Mouse (Mus musculus): Measurements from ENCODE around the gene Tbc1d8. TPM values are rescaled to one million over a fixed set of nuclear protein-coding genes. Genes with fewer than 3 reads are reported as not detected.
A peak's percentile ranks its signal among the peaks of the same experiment; 100 is the strongest.

The Tbc1d8 gene
- total and polyA plus RNA-seq, 2 experiments from 2014 or later = 7.7 to 19.3 TPM

DNA sequence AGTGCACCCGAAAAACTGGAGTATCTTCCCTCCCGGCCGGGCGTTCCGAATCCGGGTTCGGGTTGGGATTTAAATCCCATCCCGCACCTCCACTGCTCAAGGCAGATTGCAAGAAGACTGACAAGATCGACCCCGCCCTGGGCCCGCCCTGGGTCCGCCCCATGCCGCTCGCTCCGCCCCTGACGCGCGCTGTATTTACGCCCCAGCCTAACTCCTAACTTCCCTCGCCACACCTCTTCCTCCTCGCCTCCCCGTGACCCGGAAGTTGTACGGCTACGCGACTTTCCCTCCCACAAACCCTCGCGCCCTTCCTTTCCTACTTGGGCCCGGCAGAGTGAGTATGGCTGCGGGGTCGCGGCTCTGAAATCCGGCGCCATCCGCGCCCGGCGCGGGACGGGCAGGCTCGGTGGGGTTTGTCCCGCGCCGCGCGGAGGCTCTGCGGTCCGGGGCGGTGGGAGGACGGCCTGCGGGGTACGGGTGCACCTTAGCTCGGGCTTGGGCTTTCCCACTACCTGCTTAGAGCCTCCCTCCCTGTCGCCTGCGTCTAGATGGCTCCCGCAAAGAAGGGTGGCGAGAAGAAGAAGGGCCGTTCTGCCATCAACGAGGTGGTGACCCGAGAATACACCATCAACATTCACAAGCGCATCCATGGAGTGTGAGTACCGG, 110.8 kb downstream of the Tbc1d8 start, which contains the start of gene Rpl31:
Gene Rpl31, plus strand, starts transcription at position 242 of the 666 bp plus-strand sequence.
- Histone ChIP-seq H3K4me2 (ENCODE audit: low read depth) (peak within 1 kb of the TSS; percentile 72), H3K27me3 (ENCODE audit: insufficient read depth, low read length) (no peaks in the 10 kb centered on the region), H3K27ac (ENCODE audit: low read depth, low read length) (peak within 1 kb of the TSS; percentile 91), H3K4me1 (ENCODE audit: insufficient read depth) (0 out of 2 replicates have a peak, but pooled peaks cover 4% of the 10 kb centered on the region), H3K9ac (peak within 1 kb of the TSS; percentile 96), H3K36me3 (ENCODE audit: insufficient read depth) (peaks cover 27% of the 10 kb centered on the region), H3K9me3 (ENCODE audit: low read length) (no peaks in the 10 kb centered on the region), H3K4me3 (ENCODE audit: low read depth, low read length) (peak within 1 kb of the TSS; percentile 76)
- ATAC-seq (peak; percentile 99), DNase-seq (peak; percentile 97)
- 1% methylated on average over 62 of the region's 62 CpGs for WGBS
- no peak for TF ChIP-seq CTCF (IDR thresholded peaks at IDR 0.05; ENCODE audit: low read depth)

- Histone ChIP-seq H3K4me2 (ENCODE audit: low read depth) (peak overlapping the region; percentile 72), H3K27ac (ENCODE audit: low read depth, low read length) (peak overlapping the region; percentile 91), H3K36me3 (ENCODE audit: insufficient read depth) (peaks cover 20% of the 10 kb centered on the region), H3K27me3 (ENCODE audit: insufficient read depth, low read length) (no peaks in the 10 kb centered on the region), H3K4me1 (ENCODE audit: insufficient read depth) (0 out of 2 replicates have a peak, but pooled peaks cover 4% of the 10 kb centered on the region), H3K4me3 (ENCODE audit: low read depth, low read length) (peak overlapping the region; percentile 76), H3K9ac (peak overlapping the region; percentile 96), H3K9me3 (ENCODE audit: low read length) (no peaks in the 10 kb centered on the region)
- peak; percentile 5 for ATAC-seq
- 20% methylated on average over 6 of the region's 6 CpGs for WGBS
- no peak for DNase-seq
- no peak for TF ChIP-seq CTCF (IDR thresholded peaks at IDR 0.05; ENCODE audit: low read depth)
Observed at GRCm38 (mm10) chr1:39367045-39367444, 111.5 kb downstream of the Tbc1d8 start.

- TF ChIP-seq CTCF (IDR thresholded peaks at IDR 0.05; ENCODE audit: low read depth) = no peak
- no peaks in the 10 kb centered on the region for H3K27me3 ChIP-seq (ENCODE audit: insufficient read depth, low read length)
- H3K36me3 ChIP-seq (ENCODE audit: insufficient read depth) = peaks cover 8% of the 10 kb centered on the region
- no peak for ATAC-seq
- H3K4me2 ChIP-seq (ENCODE audit: low read depth) = no peak overlapping the region
- H3K9ac ChIP-seq = no peak overlapping the region
- H3K9me3 ChIP-seq (ENCODE audit: low read length) = no peaks in the 10 kb centered on the region
- DNase-seq = no peak
- H3K27ac ChIP-seq (ENCODE audit: low read depth, low read length) = no peak overlapping the region
- 0 out of 2 replicates have a peak, but pooled peaks cover 4% of the 10 kb centered on the region for H3K4me1 ChIP-seq (ENCODE audit: insufficient read depth)
- WGBS = 78% methylated on average over 1 of the region's 1 CpGs
- H3K4me3 ChIP-seq (ENCODE audit: low read depth, low read length) = no peak overlapping the region
Observed at GRCm38 (mm10) chr1:39365562-39365961, 113.0 kb downstream of the Tbc1d8 start.

DNA sequence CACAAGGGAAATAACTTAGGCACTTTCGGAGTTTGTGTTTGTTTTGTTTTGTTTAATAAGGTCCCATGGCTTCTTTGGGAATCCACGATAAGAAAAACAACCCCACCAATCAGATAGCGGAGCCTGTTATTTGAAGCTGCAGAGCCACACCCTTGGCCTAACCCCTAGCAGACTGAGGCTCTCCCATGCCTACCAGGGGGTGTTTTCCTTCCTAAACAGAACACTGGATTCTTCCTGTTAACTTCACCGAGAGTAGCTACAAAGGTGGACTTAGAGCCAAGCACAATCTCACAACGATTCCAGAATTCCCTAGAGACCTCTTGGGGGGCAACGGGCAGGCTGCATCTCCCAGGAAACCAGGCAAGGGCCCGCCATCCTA, 116.1 kb downstream of the Tbc1d8 start:
- H3K4me2 ChIP-seq (ENCODE audit: low read depth) = no peak overlapping the region
- H3K27me3 ChIP-seq (ENCODE audit: insufficient read depth, low read length) = no peaks in the 10 kb centered on the region
- no peaks in the 10 kb centered on the region for H3K9me3 ChIP-seq (ENCODE audit: low read length)
- no peak overlapping the region for H3K4me3 ChIP-seq (ENCODE audit: low read depth, low read length)
- WGBS = 64% methylated on average over 7 of the region's 7 CpGs
- H3K27ac ChIP-seq (ENCODE audit: low read depth, low read length) = no peak overlapping the region
- no peak for TF ChIP-seq CTCF (IDR thresholded peaks at IDR 0.05; ENCODE audit: low read depth)
- 0 out of 2 replicates have a peak, but pooled peaks cover 4% of the 10 kb centered on the region for H3K4me1 ChIP-seq (ENCODE audit: insufficient read depth)
- no peaks in the 10 kb centered on the region for H3K36me3 ChIP-seq (ENCODE audit: insufficient read depth)
- H3K9ac ChIP-seq = no peak overlapping the region
- DNase-seq = no peak
- ATAC-seq = no peak

DNA sequence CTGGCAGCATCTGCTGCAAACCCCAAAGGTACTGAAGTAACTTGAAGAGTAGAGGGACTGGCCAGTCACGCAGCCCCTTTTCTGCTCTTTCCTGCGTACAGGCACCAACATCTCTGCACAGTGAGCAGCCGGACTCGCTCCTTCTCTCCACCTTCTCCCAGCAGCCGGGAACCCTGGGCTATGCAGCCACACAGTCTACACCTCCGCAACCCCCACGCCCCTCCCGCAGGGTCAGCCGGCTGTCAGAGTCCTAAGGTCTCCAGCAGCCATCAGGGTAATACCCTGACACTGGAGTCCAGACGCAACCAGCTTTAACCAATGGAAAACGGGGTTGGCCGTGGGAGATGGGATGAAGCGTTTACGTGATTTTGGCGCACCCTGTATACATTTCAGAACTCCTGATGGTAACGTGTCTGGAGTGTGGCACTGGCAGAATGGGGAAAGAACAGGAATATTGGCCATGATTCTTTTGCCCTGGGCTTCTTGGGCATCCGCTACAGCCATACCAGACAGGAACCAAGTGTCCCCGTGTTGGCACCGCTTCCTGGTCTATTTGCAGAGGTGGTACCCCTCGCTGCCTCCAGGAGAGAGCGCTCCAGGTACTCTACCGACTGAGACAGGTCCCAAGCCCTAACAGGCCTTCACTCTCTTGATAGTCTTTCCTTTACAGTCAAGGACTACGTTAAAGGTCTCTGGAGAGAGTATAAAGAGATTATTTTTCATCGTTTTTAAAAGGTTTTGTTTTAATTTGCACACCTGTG, 116.6 kb downstream of the Tbc1d8 start:
- DNase-seq (no peak), ATAC-seq (no peak)
- Histone ChIP-seq H3K4me1 (ENCODE audit: insufficient read depth) (0 out of 2 replicates have a peak, but pooled peaks cover 2% of the 10 kb centered on the region), H3K9me3 (ENCODE audit: low read length) (no peaks in the 10 kb centered on the region), H3K4me3 (ENCODE audit: low read depth, low read length) (no peak overlapping the region), H3K4me2 (ENCODE audit: low read depth) (peak overlapping the region; percentile 39), H3K27me3 (ENCODE audit: insufficient read depth, low read length) (no peaks in the 10 kb centered on the region), H3K27ac (ENCODE audit: low read depth, low read length) (no peak overlapping the region), H3K36me3 (ENCODE audit: insufficient read depth) (no peaks in the 10 kb centered on the region), H3K9ac (no peak overlapping the region)
- no peak for TF ChIP-seq CTCF (IDR thresholded peaks at IDR 0.05; ENCODE audit: low read depth)
- WGBS = 29% methylated on average over 24 of the region's 24 CpGs

GRCm38 (mm10) chr1:39349427-39349826, 129.1 kb downstream of the Tbc1d8 start:
- no peak for DNase-seq
- H3K4me1 ChIP-seq (ENCODE audit: insufficient read depth) = no peaks in the 10 kb centered on the region
- H3K27me3 ChIP-seq (ENCODE audit: insufficient read depth, low read length) = no peaks in the 10 kb centered on the region
- TF ChIP-seq CTCF (IDR thresholded peaks at IDR 0.05; ENCODE audit: low read depth) = no peak
- no peaks in the 10 kb centered on the region for H3K36me3 ChIP-seq (ENCODE audit: insufficient read depth)
- H3K4me3 ChIP-seq (ENCODE audit: low read depth, low read length) = no peak overlapping the region
- H3K27ac ChIP-seq (ENCODE audit: low read depth, low read length) = no peak overlapping the region
- no peak for ATAC-seq
- H3K9me3 ChIP-seq (ENCODE audit: low read length) = no peaks in the 10 kb centered on the region
- 85% methylated on average over 7 of the region's 7 CpGs for WGBS
- H3K4me2 ChIP-seq (ENCODE audit: low read depth) = no peak overlapping the region
- H3K9ac ChIP-seq = no peak overlapping the region

- no peak overlapping the region for H3K4me2 ChIP-seq (ENCODE audit: low read depth)
- 64% methylated on average over 1 of the region's 1 CpGs for WGBS
- no peaks in the 10 kb centered on the region for H3K27me3 ChIP-seq (ENCODE audit: insufficient read depth, low read length)
- peak; percentile 35 for DNase-seq
- ATAC-seq = no peak
- H3K4me1 ChIP-seq (ENCODE audit: insufficient read depth) = no peaks in the 10 kb centered on the region
- no peak overlapping the region for H3K4me3 ChIP-seq (ENCODE audit: low read depth, low read length)
- no peaks in the 10 kb centered on the region for H3K36me3 ChIP-seq (ENCODE audit: insufficient read depth)
- H3K27ac ChIP-seq (ENCODE audit: low read depth, low read length) = no peak overlapping the region
- no peaks in the 10 kb centered on the region for H3K9me3 ChIP-seq (ENCODE audit: low read length)
- H3K9ac ChIP-seq = no peak overlapping the region
- TF ChIP-seq CTCF (IDR thresholded peaks at IDR 0.05; ENCODE audit: low read depth) = no peak
Observed at GRCm38 (mm10) chr1:39349001-39349400, 129.6 kb downstream of the Tbc1d8 start.

Measured in forebrain, postnatal 0 days (tissue).